Mouse (Mus musculus): ENCODE results near the gene Psmd6. TPM values are rescaled to one million over a fixed set of nuclear protein-coding genes. Genes with fewer than 3 reads are reported as not detected.

The Psmd6 gene
- total RNA-seq (2014; fragmentation: Nextera tagmentation) (108 and 137 TPM in 2 replicates), total RNA-seq (2017) (265 and 275 TPM in 2 replicates)

DNA sequence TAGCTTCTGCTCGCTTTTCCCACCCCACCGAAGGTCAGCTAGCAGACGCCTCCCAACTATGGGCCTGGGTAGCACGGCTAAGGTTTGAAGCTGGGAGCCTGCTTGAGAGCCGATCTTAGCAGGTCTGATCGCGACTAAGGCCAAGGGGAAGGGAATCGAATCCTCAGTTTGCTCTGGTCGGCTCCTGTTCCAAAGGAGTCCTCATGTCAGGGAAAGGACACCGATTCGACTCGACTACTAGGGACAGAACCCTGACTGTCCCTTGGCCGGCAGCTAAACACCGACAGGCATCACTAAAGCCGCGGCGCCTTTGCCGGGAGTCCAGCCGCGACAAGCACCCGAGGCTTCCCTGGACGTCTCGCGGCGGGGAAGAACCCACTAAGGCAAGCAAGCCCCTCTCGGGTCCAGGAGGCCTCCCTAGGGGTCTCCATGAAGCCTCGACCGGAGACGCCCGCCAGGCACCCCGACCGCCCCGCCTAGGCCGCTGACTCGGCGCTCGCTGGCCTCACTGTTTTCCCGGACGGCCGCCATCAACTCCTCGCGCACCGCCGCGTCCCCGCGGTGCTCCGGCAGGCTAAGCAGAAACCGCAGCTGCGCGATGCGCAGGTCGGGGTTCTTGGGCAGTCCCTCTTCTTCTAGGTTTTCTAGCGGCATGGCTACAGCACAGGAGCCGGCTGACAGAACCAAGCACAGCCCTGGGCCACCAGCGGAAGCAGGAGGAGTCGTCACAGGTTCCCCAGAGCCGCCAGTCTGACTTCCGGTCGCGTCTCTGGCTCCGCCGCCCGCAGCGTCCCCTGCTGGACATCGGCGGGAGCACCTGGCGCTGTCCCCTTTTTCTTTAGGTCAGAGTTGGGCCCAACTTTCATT lies at the start of gene Psmd6:
Gene Psmd6, minus strand, starts transcription at position 755 of the 867 bp plus-strand sequence.
- ATAC-seq (replicated peaks; ENCODE audit: poor library complexity, severe bottlenecking): peak; percentile 99

GRCm38 (mm10) chr14:14110710-14111109 lies 10.1 kb downstream of the Psmd6 start:
- ATAC-seq (replicated peaks; ENCODE audit: poor library complexity, severe bottlenecking): no peak

DNA sequence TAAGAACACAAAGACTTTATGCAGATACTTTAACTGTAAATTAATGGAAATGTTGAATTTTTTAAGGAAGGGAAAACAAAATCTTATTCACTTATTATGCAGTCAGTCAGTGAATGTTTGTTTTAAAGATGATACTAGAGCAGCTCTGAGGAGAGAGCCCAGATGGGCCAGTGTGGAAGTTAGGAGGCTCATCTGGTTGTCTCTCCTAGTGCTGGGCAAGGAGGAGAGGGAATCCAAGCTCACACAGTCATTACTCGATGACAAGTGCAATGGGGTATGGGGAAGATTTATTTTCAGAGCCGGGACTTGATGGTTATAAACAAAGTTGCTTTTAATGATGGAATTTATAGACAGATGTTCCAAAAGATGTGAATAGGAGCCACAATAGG lies 15.9 kb downstream of the Psmd6 start:
- ATAC-seq (replicated peaks; ENCODE audit: poor library complexity, severe bottlenecking): no peak

- peak; percentile 71 for ATAC-seq (replicated peaks; ENCODE audit: poor library complexity, severe bottlenecking)
Observed at GRCm38 (mm10) chr14:14104213-14104929, 16.4 kb downstream of the Psmd6 start.

- no peak for ATAC-seq (replicated peaks; ENCODE audit: poor library complexity, severe bottlenecking)
Observed at GRCm38 (mm10) chr14:14101296-14101695, 19.5 kb downstream of the Psmd6 start.

DNA sequence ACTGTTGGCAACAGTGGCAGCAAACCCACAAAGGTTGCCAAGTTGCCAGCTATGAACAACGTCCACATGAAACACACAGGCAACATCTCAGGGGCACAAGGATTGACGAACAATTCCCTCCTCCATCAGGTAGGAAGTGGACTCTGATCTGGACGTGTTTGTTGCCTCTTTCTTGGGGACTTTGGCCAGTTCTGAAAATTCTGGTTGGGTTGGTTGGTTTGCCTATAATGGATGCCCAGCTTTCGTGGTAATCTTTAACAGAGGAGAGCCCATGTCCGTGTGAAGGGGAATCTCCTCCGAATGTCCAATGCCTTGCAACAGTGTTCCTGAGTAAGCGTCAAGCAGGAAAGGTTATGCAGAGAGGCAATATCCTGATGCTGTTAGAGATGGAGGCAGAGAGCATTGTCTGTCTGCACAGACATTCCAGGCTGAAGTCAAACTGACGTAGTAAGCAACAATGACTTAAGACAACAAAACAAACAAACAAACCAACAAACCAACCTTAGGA lies 20.0 kb downstream of the Psmd6 start:
- ATAC-seq (replicated peaks; ENCODE audit: poor library complexity, severe bottlenecking): no peak

- ATAC-seq (replicated peaks; ENCODE audit: poor library complexity, severe bottlenecking): peak; percentile 98
Observed at GRCm38 (mm10) chr14:14098330-14098980, 22.3 kb downstream of the Psmd6 start.

DNA sequence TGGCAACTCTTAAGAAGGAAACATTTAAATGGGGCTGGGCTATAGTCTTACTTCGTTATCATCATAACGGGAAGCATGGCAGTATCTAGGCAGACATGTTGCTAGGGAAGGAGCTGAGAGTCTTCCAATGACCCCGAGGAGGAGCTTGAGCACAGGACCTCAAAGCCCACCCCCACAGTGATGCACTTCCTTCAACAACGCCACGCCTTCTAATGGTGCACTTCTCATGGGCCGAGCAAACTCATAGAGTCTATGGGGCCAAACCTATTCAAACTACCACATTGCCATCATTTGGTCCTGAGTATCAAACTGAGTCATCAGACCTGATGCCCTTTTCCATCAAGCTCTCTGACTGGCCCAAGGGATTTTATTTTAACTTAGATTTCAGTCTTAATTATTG lies 30.2 kb downstream of the Psmd6 start:
- no peak for ATAC-seq (replicated peaks; ENCODE audit: poor library complexity, severe bottlenecking)

- peak; percentile 83 for ATAC-seq (replicated peaks; ENCODE audit: poor library complexity, severe bottlenecking)
Observed at GRCm38 (mm10) chr14:14088016-14088791, 32.6 kb downstream of the Psmd6 start.

- peak; percentile 18 for ATAC-seq (replicated peaks; ENCODE audit: poor library complexity, severe bottlenecking)
Observed at GRCm38 (mm10) chr14:14087348-14087747, 33.4 kb downstream of the Psmd6 start.

GRCm38 (mm10) chr14:14086711-14087263 lies 34.0 kb downstream of the Psmd6 start:
- no peak for ATAC-seq (replicated peaks; ENCODE audit: poor library complexity, severe bottlenecking)

- no peak for ATAC-seq (replicated peaks; ENCODE audit: poor library complexity, severe bottlenecking)
Observed at GRCm38 (mm10) chr14:14083811-14084210, 37.0 kb downstream of the Psmd6 start.

- no peak for ATAC-seq (replicated peaks; ENCODE audit: poor library complexity, severe bottlenecking)
Observed at GRCm38 (mm10) chr14:14080604-14081194, 40.1 kb downstream of the Psmd6 start.

- no peak for ATAC-seq (replicated peaks; ENCODE audit: poor library complexity, severe bottlenecking)
Observed at GRCm38 (mm10) chr14:14071456-14071855, 49.3 kb downstream of the Psmd6 start.

DNA sequence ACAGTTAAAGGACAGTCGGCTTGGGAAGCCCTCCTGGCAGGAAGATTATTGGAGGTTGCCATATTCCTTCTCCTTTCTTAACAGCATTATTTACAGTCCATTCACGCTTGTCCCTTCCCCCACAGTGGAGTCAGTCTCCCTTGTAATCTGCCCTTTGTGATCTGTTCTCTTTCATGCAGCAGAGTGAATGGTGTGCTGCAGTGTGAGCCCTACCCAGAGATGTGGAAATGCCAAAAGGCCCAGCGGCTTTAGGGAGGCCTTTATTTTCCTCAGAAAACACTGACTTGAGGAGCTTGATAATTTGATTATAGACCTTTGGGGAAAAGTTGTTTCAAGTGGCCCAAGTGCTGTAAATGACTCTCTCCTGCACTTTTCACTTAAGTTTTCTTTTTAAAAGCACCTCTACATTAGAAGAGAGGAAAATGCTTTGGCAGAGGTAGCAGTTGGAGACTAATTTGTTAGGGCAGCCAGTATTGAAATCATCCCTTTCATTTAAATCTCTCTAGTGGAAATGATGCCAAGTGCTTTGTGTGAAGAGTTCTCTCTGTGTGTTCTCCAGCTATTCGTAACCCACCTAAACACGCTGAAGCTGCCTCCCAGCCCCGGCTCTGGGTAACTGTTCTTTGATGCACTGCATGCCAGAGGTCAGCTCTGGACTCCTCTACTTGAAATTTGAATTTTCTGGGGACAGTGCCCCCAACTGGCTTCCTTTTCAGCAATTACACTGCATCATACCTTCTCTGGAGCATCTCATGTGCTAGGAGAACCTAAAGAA lies 50.1 kb downstream of the Psmd6 start:
- no peak for ATAC-seq (replicated peaks; ENCODE audit: poor library complexity, severe bottlenecking)

GRCm38 (mm10) chr14:14068553-14068952 lies 52.2 kb downstream of the Psmd6 start:
- ATAC-seq (replicated peaks; ENCODE audit: poor library complexity, severe bottlenecking): peak; percentile 15

DNA sequence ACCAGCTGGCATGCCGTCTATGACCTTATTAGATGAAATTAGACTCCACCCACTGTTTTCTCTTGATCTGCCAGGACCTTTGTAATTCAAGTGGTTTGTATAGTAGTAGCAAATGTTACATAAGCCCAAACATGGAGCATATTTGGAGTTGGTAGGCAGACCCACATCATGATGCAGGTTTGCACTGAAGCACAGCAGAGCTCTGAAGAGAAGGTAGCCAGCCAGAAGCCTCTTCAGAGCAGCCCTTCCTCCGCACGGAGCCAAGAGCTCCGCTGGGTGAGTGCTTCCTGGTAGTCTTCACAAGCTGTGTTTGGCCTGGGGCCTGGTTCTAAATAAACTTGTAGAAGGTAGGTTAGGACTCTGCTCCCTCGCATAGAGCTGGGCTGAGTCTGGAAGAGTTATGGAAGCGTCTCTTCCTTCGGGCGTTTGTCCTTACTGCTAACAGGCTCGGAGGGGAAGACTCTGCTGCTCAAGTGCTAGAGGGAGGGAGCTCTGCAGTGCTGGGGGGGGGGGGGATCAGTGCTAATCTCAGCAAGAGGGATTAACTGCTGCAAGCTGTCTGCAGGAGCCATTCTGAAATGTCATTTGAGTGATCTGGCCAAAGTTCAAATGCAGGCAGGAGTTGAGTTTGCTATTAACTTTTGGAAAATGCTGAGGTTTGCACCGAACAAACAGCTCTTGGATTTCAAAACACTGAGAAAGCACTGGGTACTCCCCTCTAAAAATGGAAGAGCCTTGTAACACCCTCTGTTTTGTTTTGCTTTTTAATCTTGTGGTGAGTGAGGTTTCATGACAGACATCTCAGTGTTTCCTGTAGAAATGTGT lies 52.9 kb downstream of the Psmd6 start:
- peak; percentile 45 for ATAC-seq (replicated peaks; ENCODE audit: poor library complexity, severe bottlenecking)

- ATAC-seq (replicated peaks; ENCODE audit: poor library complexity, severe bottlenecking): no peak
Observed at GRCm38 (mm10) chr14:14066241-14066640, 54.5 kb downstream of the Psmd6 start.
